Mouse (Mus musculus) frontal cortex, postnatal 14 days (tissue): ENCODE measurements around the gene Hamp.

Experiments
- DNase-seq, 2 experiments: peaks; one replicate each; pipeline ENCODE4 v3.0.0; 2022; ENCODE audit warnings: low spot score in 2 of 2

The Hamp gene

GRCm38 (mm10) chr7:30908277-30908991 is 35.4 kb downstream of the Hamp start:
- DNase-seq, result no peak

- DNase-seq, result peak in 1 of 2 experiments; percentile 25
Measured at GRCm38 (mm10) chr7:30904042-30904441, 39.8 kb downstream of the Hamp start.

- DNase-seq, result no peak
Measured at GRCm38 (mm10) chr7:30895217-30895616, 48.6 kb downstream of the Hamp start.

- no peak for DNase-seq
Measured at GRCm38 (mm10) chr7:30892515-30892914, 51.3 kb downstream of the Hamp start.
